Mouse (Mus musculus) intestine, embryonic 15.5 days (tissue): ENCODE measurements around the gene Tagap. TPM values are rescaled to one million over a fixed set of nuclear protein-coding genes. Genes with fewer than 3 reads are reported as not detected.

Source experiments
- ATAC-seq: fragments of 200-750 bp; cut with Nextera tagmentation; 2 replicates; pipeline ENCODE4 v1.8.0; 2017; ENCODE audit warnings: moderate TSS enrichment, moderate library complexity
- H3K27ac ChIP-seq: fragments of 300-500 bp; sonication (generic); 2 replicates; pipeline ENCODE4 v1.5.1; 2015; ENCODE audit warnings: mild to moderate bottlenecking, inconsistent platforms
- H3K27me3 ChIP-seq: fragments of 300-500 bp; sonication (generic); replicated peaks from 2 replicates; pipeline ENCODE4 v1.6.1; 2015; ENCODE audit warnings: inconsistent platforms
- H3K36me3 ChIP-seq: fragments of 300-500 bp; sonication (generic); 2 replicates; pipeline ENCODE4 v1.6.1; 2015; ENCODE audit warnings: inconsistent platforms
- H3K4me1 ChIP-seq: fragments of 300-500 bp; sonication (generic); replicated peaks from 2 replicates; pipeline ENCODE4 v1.6.1; 2015; ENCODE audit warnings: inconsistent platforms
- H3K4me2 ChIP-seq: fragments of 300-500 bp; sonication (generic); replicated peaks from 2 replicates; pipeline ENCODE4 v1.6.1; 2015; ENCODE audit warnings: mild to moderate bottlenecking, inconsistent platforms
- H3K4me3 ChIP-seq: fragments of 300-500 bp; sonication (generic); replicated peaks from 2 replicates; pipeline ENCODE4 v1.5.1; 2015; ENCODE audit warnings: inconsistent platforms
- H3K9ac ChIP-seq: fragments of 300-500 bp; sonication (generic); 2 replicates; pipeline ENCODE4 v1.6.1; 2015; ENCODE audit warnings: inconsistent platforms
- H3K9me3 ChIP-seq: fragments of 300-500 bp; sonication (generic); 2 replicates; pipeline ENCODE4 v1.6.1; 2016; ENCODE audit warnings: inconsistent platforms
- WGBS: fragments of 180-500 bp; shearing (Covaris S2); methylation state at CpG from one replicate; pipeline ENCODE4 v1.1.7; 2015; 5-methylcytosine and 5-hydroxymethylcytosine counted together
- polyA plus RNA-seq: library from polyadenylated mRNA; unstranded; fragments of >200 nt; fragmentation: Nextera tagmentation; extraction: Ambion mirVana; gene quantifications from 2 replicates; pipeline ENCODE4 v1.2.1, GENCODE M21; 2015

Tagap gene
- polyA plus RNA-seq, 1 experiment from 2014 or later = 1.6 TPM

GRCm38 (mm10) chr17:7896047-7896635, 29.7 kb upstream of the Tagap start:
- no peak for ATAC-seq
- H3K9me3 ChIP-seq = no peaks in the 10 kb centered on the region
- no peaks in the 10 kb centered on the region for H3K36me3 ChIP-seq
- H3K4me1 ChIP-seq = no peaks in the 10 kb centered on the region
- H3K4me3 ChIP-seq = no peak overlapping the region
- H3K27ac ChIP-seq = no peak overlapping the region
- 66% methylated on average over 10 of the region's 10 CpGs for WGBS
- H3K27me3 ChIP-seq = no peaks in the 10 kb centered on the region
- H3K9ac ChIP-seq = no peak overlapping the region
- no peak overlapping the region for H3K4me2 ChIP-seq

- Histone ChIP-seq H3K4me3 (no peak overlapping the region), H3K27me3 (no peaks in the 10 kb centered on the region), H3K9me3 (no peaks in the 10 kb centered on the region), H3K27ac (no peak overlapping the region), H3K9ac (no peak overlapping the region), H3K4me2 (0 out of 2 replicates have a peak overlapping the region, but pooled peaks have one; percentile 5), H3K36me3 (no peaks in the 10 kb centered on the region), H3K4me1 (no peaks in the 10 kb centered on the region)
- ATAC-seq = no peak
- 75% methylated on average over 11 of the region's 11 CpGs for WGBS
Measured at GRCm38 (mm10) chr17:7897120-7897519, 28.7 kb upstream of the Tagap start.

GRCm38 (mm10) chr17:7897756-7898155, 28.0 kb upstream of the Tagap start:
- Histone ChIP-seq H3K4me2 (no peak overlapping the region), H3K27me3 (no peaks in the 10 kb centered on the region), H3K9ac (no peak overlapping the region), H3K9me3 (no peaks in the 10 kb centered on the region), H3K4me3 (no peak overlapping the region), H3K4me1 (no peaks in the 10 kb centered on the region), H3K36me3 (no peaks in the 10 kb centered on the region), H3K27ac (no peak overlapping the region)
- ATAC-seq = no peak
- WGBS = 74% methylated on average over 4 of the region's 4 CpGs

- no peaks in the 10 kb centered on the region for H3K9me3 ChIP-seq
- H3K4me2 ChIP-seq = no peak overlapping the region
- H3K36me3 ChIP-seq = no peaks in the 10 kb centered on the region
- no peak for ATAC-seq
- no peaks in the 10 kb centered on the region for H3K27me3 ChIP-seq
- no peak overlapping the region for H3K4me3 ChIP-seq
- H3K27ac ChIP-seq = no peak overlapping the region
- no peak overlapping the region for H3K9ac ChIP-seq
- WGBS = 44% methylated on average over 6 of the region's 6 CpGs
- H3K4me1 ChIP-seq = no peaks in the 10 kb centered on the region
Measured at GRCm38 (mm10) chr17:7899233-7899632, 26.6 kb upstream of the Tagap start.

GRCm38 (mm10) chr17:7899961-7900360, 25.8 kb upstream of the Tagap start:
- no peak for ATAC-seq
- no peaks in the 10 kb centered on the region for H3K9me3 ChIP-seq
- 77% methylated on average over 4 of the region's 4 CpGs for WGBS
- H3K4me1 ChIP-seq = no peaks in the 10 kb centered on the region
- no peak overlapping the region for H3K4me3 ChIP-seq
- no peaks in the 10 kb centered on the region for H3K36me3 ChIP-seq
- H3K4me2 ChIP-seq = no peak overlapping the region
- H3K27me3 ChIP-seq = no peaks in the 10 kb centered on the region
- H3K27ac ChIP-seq = no peak overlapping the region
- no peak overlapping the region for H3K9ac ChIP-seq

- no peaks in the 10 kb centered on the region for H3K36me3 ChIP-seq
- WGBS = 84% methylated on average over 2 of the region's 2 CpGs
- no peak for ATAC-seq
- no peaks in the 10 kb centered on the region for H3K4me1 ChIP-seq
- no peak overlapping the region for H3K4me2 ChIP-seq
- H3K9me3 ChIP-seq = no peaks in the 10 kb centered on the region
- no peaks in the 10 kb centered on the region for H3K27me3 ChIP-seq
- H3K27ac ChIP-seq = no peak overlapping the region
- H3K9ac ChIP-seq = no peak overlapping the region
- H3K4me3 ChIP-seq = no peak overlapping the region
Measured at GRCm38 (mm10) chr17:7901536-7901935, 24.3 kb upstream of the Tagap start.

- no peaks in the 10 kb centered on the region for H3K4me1 ChIP-seq
- H3K4me2 ChIP-seq = no peak overlapping the region
- WGBS = 78% methylated on average over 3 of the region's 3 CpGs
- H3K9me3 ChIP-seq = no peaks in the 10 kb centered on the region
- ATAC-seq = no peak
- no peaks in the 10 kb centered on the region for H3K36me3 ChIP-seq
- no peaks in the 10 kb centered on the region for H3K27me3 ChIP-seq
- no peak overlapping the region for H3K27ac ChIP-seq
- H3K9ac ChIP-seq = no peak overlapping the region
- no peak overlapping the region for H3K4me3 ChIP-seq
Measured at GRCm38 (mm10) chr17:7902362-7902761, 23.4 kb upstream of the Tagap start.

GRCm38 (mm10) chr17:7904992-7905391, 20.8 kb upstream of the Tagap start:
- H3K9ac ChIP-seq = no peak overlapping the region
- H3K9me3 ChIP-seq = no peaks in the 10 kb centered on the region
- H3K4me2 ChIP-seq = no peak overlapping the region
- H3K4me1 ChIP-seq = no peaks in the 10 kb centered on the region
- no peak overlapping the region for H3K4me3 ChIP-seq
- H3K27ac ChIP-seq = no peak overlapping the region
- 40% methylated on average over 2 of the region's 2 CpGs for WGBS
- no peaks in the 10 kb centered on the region for H3K36me3 ChIP-seq
- ATAC-seq = no peak
- H3K27me3 ChIP-seq = no peaks in the 10 kb centered on the region

GRCm38 (mm10) chr17:7905936-7906685, 19.7 kb upstream of the Tagap start:
- H3K27me3 ChIP-seq = no peaks in the 10 kb centered on the region
- H3K4me1 ChIP-seq = no peaks in the 10 kb centered on the region
- no peak overlapping the region for H3K4me3 ChIP-seq
- 40% methylated on average over 4 of the region's 4 CpGs for WGBS
- no peaks in the 10 kb centered on the region for H3K36me3 ChIP-seq
- H3K27ac ChIP-seq = no peak overlapping the region
- no peak for ATAC-seq
- no peak overlapping the region for H3K9ac ChIP-seq
- H3K4me2 ChIP-seq = no peak overlapping the region
- no peaks in the 10 kb centered on the region for H3K9me3 ChIP-seq

GRCm38 (mm10) chr17:7914596-7915227, 11.1 kb upstream of the Tagap start:
- H3K4me2 ChIP-seq = no peak overlapping the region
- no peak overlapping the region for H3K4me3 ChIP-seq
- no peaks in the 10 kb centered on the region for H3K9me3 ChIP-seq
- 67% methylated on average over 2 of the region's 2 CpGs for WGBS
- no peaks in the 10 kb centered on the region for H3K36me3 ChIP-seq
- no peak overlapping the region for H3K27ac ChIP-seq
- no peak overlapping the region for H3K9ac ChIP-seq
- ATAC-seq = no peak
- H3K4me1 ChIP-seq = no peaks in the 10 kb centered on the region
- no peaks in the 10 kb centered on the region for H3K27me3 ChIP-seq

GRCm38 (mm10) chr17:7915791-7916190, 10.0 kb upstream of the Tagap start:
- no peaks in the 10 kb centered on the region for H3K27me3 ChIP-seq

GRCm38 (mm10) chr17:7916782-7917574, 8.8 kb upstream of the Tagap start:
- Histone ChIP-seq H3K27ac (no peak overlapping the region), H3K9me3 (no peaks in the 10 kb centered on the region), H3K9ac (no peak overlapping the region), H3K27me3 (no peaks in the 10 kb centered on the region), H3K4me1 (no peaks in the 10 kb centered on the region), H3K4me2 (no peak overlapping the region), H3K4me3 (no peak overlapping the region), H3K36me3 (no peaks in the 10 kb centered on the region)
- no peak for ATAC-seq
- WGBS = 51% methylated on average over 12 of the region's 12 CpGs

More at GRCm38 (mm10) chr17:7915791-7916190, 10.0 kb upstream of the Tagap start:
- Histone ChIP-seq H3K9me3 (no peaks in the 10 kb centered on the region), H3K4me1 (no peaks in the 10 kb centered on the region), H3K4me3 (no peak overlapping the region), H3K4me2 (no peak overlapping the region), H3K36me3 (no peaks in the 10 kb centered on the region), H3K27ac (no peak overlapping the region), H3K9ac (no peak overlapping the region)
- 78% methylated on average over 9 of the region's 9 CpGs for WGBS
- no peak for ATAC-seq
